12 mouse cellular contexts compared by ENCODE assay signal in genomic region chr11:113722405-113723090, GRCm38 (mm10). TPM values are rescaled to one million over a fixed set of nuclear protein-coding genes. Genes with fewer than 3 reads are reported as not detected.
DNase-seq lines count a peak whose midpoint lies in the region; ATAC-seq and TF ChIP-seq lines count a peak whose summit lies in the region.
"Had no signal": no experiment of that assay in that cellular context is flagged by ENCODE, and none has a peak within 500 bp of the region (broad histone marks: within the 10 kb centered on the region; RNA-seq: fewer than 3 reads in every experiment).

No protein-coding gene starts in this region.

- TF ChIP-seq EP300 in stomach, postnatal 0 days (optimal IDR thresholded peaks at IDR 0.05): no peak

- peaks cover 31% of the 10 kb centered on the region for H3K4me1 ChIP-seq in forebrain, embryonic 15.5 days
- peaks cover 36% of the 10 kb centered on the region for H3K4me1 ChIP-seq in forebrain, embryonic 10.5 days
- peaks cover 37% of the 10 kb centered on the region for H3K4me1 ChIP-seq in kidney, embryonic 15.5 days
- peaks cover 7% of the 10 kb centered on the region for H3K4me1 ChIP-seq in testis, adult 2 months (ENCODE audit: control insufficient read depth, insufficient read depth, low read length)
- H3K4me1 ChIP-seq in stomach, postnatal 0 days (replicated peaks; ENCODE audit: control insufficient read depth, insufficient read depth): no peaks in the 10 kb centered on the region

- H3K27me3 ChIP-seq in forebrain, embryonic 15.5 days: no peaks in the 10 kb centered on the region
- H3K27me3 ChIP-seq in forebrain, embryonic 10.5 days (ENCODE audit: poor library complexity, severe bottlenecking): no peaks in the 10 kb centered on the region
- H3K27me3 ChIP-seq in kidney, embryonic 15.5 days: no peaks in the 10 kb centered on the region
- H3K27me3 ChIP-seq in testis, adult 2 months (ENCODE audit: control insufficient read depth, insufficient read depth, low read length): no peaks in the 10 kb centered on the region
- H3K27me3 ChIP-seq in stomach, postnatal 0 days (ENCODE audit: control insufficient read depth, insufficient read depth, low read length): no peaks in the 10 kb centered on the region
- H3K27me3 ChIP-seq: hindbrain, embryonic 15.5 days; liver, embryonic 15.5 days; stomach, embryonic 15.5 days had no signal

- H3K36me3 ChIP-seq in forebrain, embryonic 15.5 days: peaks cover 15% of the 10 kb centered on the region
- H3K36me3 ChIP-seq in forebrain, embryonic 10.5 days (replicated peaks): peaks cover 43% of the 10 kb centered on the region
- H3K36me3 ChIP-seq in kidney, embryonic 15.5 days: peaks cover 29% of the 10 kb centered on the region
- H3K36me3 ChIP-seq in testis, adult 2 months (ENCODE audit: control insufficient read depth, insufficient read depth, low read length): no peaks in the 10 kb centered on the region
- H3K36me3 ChIP-seq in stomach, postnatal 0 days (ENCODE audit: control insufficient read depth, insufficient read depth, low read length): peaks cover 3% of the 10 kb centered on the region; the same call in 1 of the 2 replicates

- no peak overlapping the region for H3K4me3 ChIP-seq in forebrain, embryonic 15.5 days
- no peak overlapping the region for H3K4me3 ChIP-seq in forebrain, embryonic 10.5 days
- no peak overlapping the region for H3K4me3 ChIP-seq in kidney, embryonic 15.5 days (replicated peaks)
- no peak overlapping the region for H3K4me3 ChIP-seq in testis, adult 2 months (ENCODE audit: control insufficient read depth, low read depth, low read length)
- no peak overlapping the region for H3K4me3 ChIP-seq in stomach, postnatal 0 days (ENCODE audit: low read depth, low read length)
- H3K4me3 ChIP-seq: hindbrain, embryonic 15.5 days; liver, embryonic 15.5 days; stomach, embryonic 15.5 days had no signal

- no peak overlapping the region for H3K27ac ChIP-seq in forebrain, embryonic 15.5 days (replicated peaks)
- H3K27ac ChIP-seq in forebrain, embryonic 10.5 days: no peak overlapping the region
- H3K27ac ChIP-seq in kidney, embryonic 15.5 days: peak overlapping the region; percentile 38; the same call in 1 of the 2 replicates
- H3K27ac ChIP-seq in testis, adult 2 months (ENCODE audit: control insufficient read depth, insufficient read depth, low read depth, low read length): peak overlapping the region; percentile 75
- peak overlapping the region; percentile 53; the same call in 1 of the 2 replicates for H3K27ac ChIP-seq in stomach, postnatal 0 days (replicated peaks)
- H3K27ac ChIP-seq: hindbrain, embryonic 15.5 days; liver, embryonic 15.5 days; stomach, embryonic 15.5 days had no signal

- DNase-seq in forebrain, embryonic 10.5 days (ENCODE audit: extremely low spot score, low spot score): no peak
- DNase-seq in kidney, postnatal 25 days: no peak
- DNase-seq in testis, postnatal 14 days (ENCODE audit: low spot score): no peak
- no peak for DNase-seq in stomach, postnatal 0 days (ENCODE audit: low spot score)
- no peak for DNase-seq in neural tube, embryonic 10.5 days (ENCODE audit: extremely low spot score, low spot score)
- DNase-seq: right cerebral cortex, adult 18-20 months had no signal

- no peak overlapping the region for H3K9ac ChIP-seq in forebrain, embryonic 15.5 days (replicated peaks)
- H3K9ac ChIP-seq in kidney, embryonic 15.5 days: no peak overlapping the region
- no peak overlapping the region for H3K9ac ChIP-seq in stomach, postnatal 0 days (ENCODE audit: low read length)
- H3K9ac ChIP-seq: hindbrain, embryonic 15.5 days; liver, embryonic 15.5 days; stomach, embryonic 15.5 days had no signal

- no peak for TF ChIP-seq CTCF in testis, adult 2 months (IDR thresholded peaks at IDR 0.05; ENCODE audit: control insufficient read depth, insufficient read depth, insufficient replicate concordance, low read depth, low read length)
- no peak for TF ChIP-seq CTCF in stomach, postnatal 0 days (IDR thresholded peaks at IDR 0.05; ENCODE audit: low read depth)

- WGBS in forebrain, embryonic 15.5 days: 73% methylated on average over 14 of the region's 14 CpGs
- WGBS in forebrain, embryonic 10.5 days: 82% methylated on average over 14 of the region's 14 CpGs
- 60% methylated on average over 14 of the region's 14 CpGs for WGBS in kidney, embryonic 15.5 days
- 54% methylated on average over 14 of the region's 14 CpGs for WGBS in stomach, postnatal 0 days

- ATAC-seq in forebrain, embryonic 15.5 days (replicated peaks): 0 out of 2 replicates have a peak, but pooled peaks have one; percentile 11
- no peak for ATAC-seq in kidney, embryonic 15.5 days (replicated peaks; ENCODE audit: low FRiP score)
- ATAC-seq in stomach, postnatal 0 days (ENCODE audit: low FRiP score, low TSS enrichment): no peak

- no peak for TF ChIP-seq POLR2A in testis, adult 2 months (IDR thresholded peaks at IDR 0.05; ENCODE audit: control insufficient read depth, low read depth, low read length)

- H3K9me3 ChIP-seq in forebrain, embryonic 15.5 days: no peaks in the 10 kb centered on the region
- no peaks in the 10 kb centered on the region for H3K9me3 ChIP-seq in forebrain, embryonic 10.5 days
- no peaks in the 10 kb centered on the region for H3K9me3 ChIP-seq in kidney, embryonic 15.5 days (replicated peaks)
- no peaks in the 10 kb centered on the region for H3K9me3 ChIP-seq in stomach, postnatal 0 days (ENCODE audit: control insufficient read depth, low read length)
- H3K9me3 ChIP-seq: hindbrain, embryonic 15.5 days; liver, embryonic 15.5 days; stomach, embryonic 15.5 days had no signal

- no peak overlapping the region for H3K4me2 ChIP-seq in forebrain, embryonic 15.5 days (replicated peaks)
- no peak overlapping the region for H3K4me2 ChIP-seq in kidney, embryonic 15.5 days
- H3K4me2 ChIP-seq in stomach, postnatal 0 days (replicated peaks; ENCODE audit: low read depth): no peak overlapping the region
- H3K4me2 ChIP-seq: hindbrain, embryonic 15.5 days; liver, embryonic 15.5 days; stomach, embryonic 15.5 days had no signal

RNA-seq across cellular contexts. Expression of gene Cpsf4l, which starts 12.7 kb away (rescaled TPM):
- 0.18 and 0.38 TPM in 2 replicates for polyA plus RNA-seq in forebrain, embryonic 15.5 days (2015; fragmentation: Nextera tagmentation; extraction: Ambion mirVana)
- 0.28 and 0.40 TPM in 2 replicates for polyA plus RNA-seq in forebrain, embryonic 10.5 days (2016; fragmentation: Nextera tagmentation; extraction: Ambion mirVana)
- polyA plus RNA-seq in kidney, embryonic 15.5 days (2015; fragmentation: Nextera tagmentation; extraction: Ambion mirVana): 0.74 and 1.2 TPM in 2 replicates
- 74.1 and 80.7 TPM in 2 replicates for polyA plus RNA-seq in testis, adult 2 months (2012; rRNA removed)
- polyA plus RNA-seq in stomach, postnatal 0 days (2015; fragmentation: Nextera tagmentation; extraction: Ambion mirVana): 0.16 and 0.19 TPM in 2 replicates
- polyA plus RNA-seq: liver, embryonic 15.5 days had no signal

RNA-seq across cellular contexts. Expression of gene Cdc42ep4, which starts 29.1 kb away (rescaled TPM):
- 91.5 and 97.2 TPM in 2 replicates for polyA plus RNA-seq in forebrain, embryonic 15.5 days (2015; fragmentation: Nextera tagmentation; extraction: Ambion mirVana)
- polyA plus RNA-seq in forebrain, embryonic 10.5 days (2016; fragmentation: Nextera tagmentation; extraction: Ambion mirVana): 107 TPM in 2 replicates
- 63.7 and 66.7 TPM in 2 replicates for polyA plus RNA-seq in kidney, embryonic 15.5 days (2015; fragmentation: Nextera tagmentation; extraction: Ambion mirVana)
- polyA plus RNA-seq in testis, adult 2 months (2012; rRNA removed): 27.4 and 29.4 TPM in 2 replicates
- polyA plus RNA-seq in stomach, postnatal 0 days (2015; fragmentation: Nextera tagmentation; extraction: Ambion mirVana): 28.9 and 30.6 TPM in 2 replicates

RNA-seq across cellular contexts. Expression of gene D11Wsu47e, which starts 38.3 kb away (rescaled TPM):
- 25.2 and 27.6 TPM in 2 replicates for polyA plus RNA-seq in forebrain, embryonic 15.5 days (2015; fragmentation: Nextera tagmentation; extraction: Ambion mirVana)
- 23.8 and 26.1 TPM in 2 replicates for polyA plus RNA-seq in forebrain, embryonic 10.5 days (2016; fragmentation: Nextera tagmentation; extraction: Ambion mirVana)
- polyA plus RNA-seq in kidney, embryonic 15.5 days (2015; fragmentation: Nextera tagmentation; extraction: Ambion mirVana): 21.3 and 22.0 TPM in 2 replicates
- polyA plus RNA-seq in testis, adult 2 months (2012; rRNA removed): 226 and 236 TPM in 2 replicates
- polyA plus RNA-seq in stomach, postnatal 0 days (2015; fragmentation: Nextera tagmentation; extraction: Ambion mirVana): 8.7 and 9.7 TPM in 2 replicates

RNA-seq across cellular contexts. Expression of gene Fam104a, which starts 38.6 kb away (rescaled TPM):
- polyA plus RNA-seq in forebrain, embryonic 15.5 days (2015; fragmentation: Nextera tagmentation; extraction: Ambion mirVana): 47.1 and 47.2 TPM in 2 replicates
- polyA plus RNA-seq in forebrain, embryonic 10.5 days (2016; fragmentation: Nextera tagmentation; extraction: Ambion mirVana): 55.1 and 56.6 TPM in 2 replicates
- polyA plus RNA-seq in kidney, embryonic 15.5 days (2015; fragmentation: Nextera tagmentation; extraction: Ambion mirVana): 44.4 and 45.3 TPM in 2 replicates
- polyA plus RNA-seq in testis, adult 2 months (2012; rRNA removed): 143 and 168 TPM in 2 replicates
- polyA plus RNA-seq in stomach, postnatal 0 days (2015; fragmentation: Nextera tagmentation; extraction: Ambion mirVana): 34.2 and 34.3 TPM in 2 replicates

Comparison
In these comparisons a context has a peak if more than half of its experiments do, and no peak if none do; other contexts are left out.
1. H3K27ac ChIP-seq: peak in kidney, embryonic 15.5 days (single experiment), testis, adult 2 months (single experiment) and stomach, postnatal 0 days (single experiment); none in forebrain, embryonic 15.5 days (single experiment) and forebrain, embryonic 10.5 days (single experiment).
2. RNA of gene Cpsf4l, which starts 12.7 kb away (polyA plus RNA-seq): 74.1 to 80.7 TPM in testis, adult 2 months; 0.74 to 1.2 TPM in kidney, embryonic 15.5 days, 0.28 to 0.40 TPM in forebrain, embryonic 10.5 days, 0.18 to 0.38 TPM in forebrain, embryonic 15.5 days and 0.16 to 0.19 TPM in stomach, postnatal 0 days; every median in the first group is over 10 times any median in the second.